Mouse (Mus musculus) liver, embryonic 13.5 days (tissue): ENCODE results near the gene Tlk1. TPM values are rescaled to one million over a fixed set of nuclear protein-coding genes. Genes with fewer than 3 reads are reported as not detected.

Source experiments
- ATAC-seq: fragments of 200-750 bp; cut with Nextera tagmentation; 2 replicates; pipeline ENCODE4 v1.8.0; 2017; ENCODE audit warnings: low read depth, mild to moderate bottlenecking, moderate number of reproducible peaks, moderate library complexity
- DNase-seq: peaks from one replicate; pipeline ENCODE4 v3.0.0; 2022
- H3K27ac ChIP-seq: fragments of 300-500 bp; sonication (generic); 2 replicates; pipeline ENCODE4 v1.5.1; 2015; ENCODE audit warnings: moderate library complexity, mild to moderate bottlenecking, inconsistent platforms
- H3K27me3 ChIP-seq: fragments of 300-500 bp; sonication (generic); 2 replicates; pipeline ENCODE4 v1.6.1; 2015; ENCODE audit warnings: mild to moderate bottlenecking, inconsistent platforms
- H3K36me3 ChIP-seq: fragments of 300-500 bp; sonication (generic); 2 replicates; pipeline ENCODE4 v1.6.1; 2015; ENCODE audit warnings: mild to moderate bottlenecking, inconsistent platforms
- H3K4me1 ChIP-seq: fragments of 300-500 bp; sonication (generic); replicated peaks from 2 replicates; pipeline ENCODE4 v1.6.1; 2015; ENCODE audit warnings: inconsistent platforms
- H3K4me2 ChIP-seq: fragments of 300-500 bp; sonication (generic); 2 replicates; pipeline ENCODE4 v1.6.1; 2015; ENCODE audit warnings: inconsistent platforms, mild to moderate bottlenecking, moderate library complexity
- H3K4me3 ChIP-seq: fragments of 300-500 bp; sonication (generic); replicated peaks from 2 replicates; pipeline ENCODE4 v1.5.1; 2015; ENCODE audit warnings: mild to moderate bottlenecking, inconsistent platforms
- H3K9ac ChIP-seq: fragments of 300-500 bp; sonication (generic); 2 replicates; pipeline ENCODE4 v1.6.1; 2015; ENCODE audit warnings: mild to moderate bottlenecking, inconsistent platforms
- H3K9me3 ChIP-seq: fragments of 300-500 bp; sonication (generic); replicated peaks from 2 replicates; pipeline ENCODE4 v1.6.1; 2016; ENCODE audit warnings: inconsistent platforms
- WGBS: fragments of 180-500 bp; shearing (Covaris S2); methylation state at CpG from one replicate; pipeline ENCODE4 v1.1.7; 2015; ENCODE audit not compliant: insufficient replicate concordance; 5-methylcytosine and 5-hydroxymethylcytosine counted together
- polyA plus RNA-seq: library from polyadenylated mRNA; unstranded; fragments of >200 nt; fragmentation: Nextera tagmentation; extraction: Ambion mirVana; gene quantifications from 2 replicates; pipeline ENCODE4 v1.2.1, GENCODE M21; 2015

Tlk1 gene
- polyA plus RNA-seq, 1 experiment from 2014 or later, result 28.1 TPM

DNA sequence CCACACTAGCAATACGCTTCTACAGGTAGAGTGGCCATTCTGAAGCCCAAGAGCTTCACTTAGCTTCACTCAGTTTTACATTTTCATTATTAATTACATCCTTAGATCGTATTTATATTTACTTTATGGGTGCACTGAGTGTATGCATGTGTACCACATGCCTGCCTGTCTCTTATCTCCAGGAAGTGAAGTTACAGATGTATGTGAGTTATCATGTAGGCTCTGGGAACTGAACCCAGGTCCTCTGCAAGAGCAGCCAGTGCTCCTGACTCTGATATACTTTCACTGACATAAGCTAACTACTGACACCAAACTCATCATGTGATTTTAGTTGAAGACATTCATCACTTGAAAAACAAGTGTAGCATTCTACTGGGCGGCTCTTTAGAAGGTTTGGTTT is 36.2 kb downstream of the Tlk1 start:
- no peak overlapping the region for H3K27ac ChIP-seq
- peaks cover 20% of the 10 kb centered on the region for H3K36me3 ChIP-seq
- 0 out of 2 replicates have a peak, but pooled peaks have one; percentile 43 for ATAC-seq
- H3K9me3 ChIP-seq, result no peaks in the 10 kb centered on the region
- no peaks in the 10 kb centered on the region for H3K27me3 ChIP-seq
- H3K4me1 ChIP-seq, result peaks cover 42% of the 10 kb centered on the region
- DNase-seq, result no peak
- H3K9ac ChIP-seq, result no peak overlapping the region
- WGBS, result 82% methylated on average over 3 of the region's 3 CpGs
- H3K4me2 ChIP-seq, result no peak overlapping the region
- no peak overlapping the region for H3K4me3 ChIP-seq

DNA sequence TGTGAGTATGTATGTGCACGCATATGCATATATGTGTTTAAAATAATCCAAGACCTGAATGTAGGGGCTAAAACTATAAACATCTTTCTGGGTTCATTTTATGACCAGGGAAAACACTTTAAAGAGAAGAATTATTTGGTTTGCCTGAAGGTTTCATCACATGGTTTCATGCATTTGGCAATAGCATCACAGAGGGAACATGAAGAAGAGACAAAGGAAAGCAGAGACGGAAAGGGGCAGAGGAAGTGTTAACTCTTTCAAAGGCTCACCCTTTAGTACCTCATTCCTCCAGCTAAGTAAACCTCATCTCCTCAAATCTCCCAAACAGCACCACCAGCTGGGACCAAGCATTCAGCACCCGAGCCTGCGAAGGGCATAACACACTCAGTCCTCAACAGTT is 41.1 kb downstream of the Tlk1 start:
- Histone ChIP-seq H3K27me3 (no peaks in the 10 kb centered on the region), H3K4me2 (no peak overlapping the region), H3K27ac (no peak overlapping the region), H3K4me3 (no peak overlapping the region), H3K9ac (no peak overlapping the region), H3K36me3 (peaks cover 40% of the 10 kb centered on the region), H3K4me1 (peaks cover 33% of the 10 kb centered on the region), H3K9me3 (no peaks in the 10 kb centered on the region)
- WGBS, result 79% methylated on average over 4 of the region's 4 CpGs
- ATAC-seq, result no peak
- no peak for DNase-seq

- 75% methylated on average over 8 of the region's 8 CpGs for WGBS
- ATAC-seq, result no peak
Measured at GRCm38 (mm10) chr2:70783504-70783903, 42.0 kb downstream of the Tlk1 start.

GRCm38 (mm10) chr2:70779634-70780033 is 45.9 kb downstream of the Tlk1 start:
- Histone ChIP-seq H3K4me3 (no peak overlapping the region), H3K27ac (no peak overlapping the region), H3K27me3 (no peaks in the 10 kb centered on the region), H3K4me1 (peaks cover 16% of the 10 kb centered on the region), H3K9ac (no peak overlapping the region), H3K9me3 (no peaks in the 10 kb centered on the region), H3K4me2 (no peak overlapping the region), H3K36me3 (peaks cover 40% of the 10 kb centered on the region)
- ATAC-seq (no peak), DNase-seq (no peak)
- WGBS, result 94% methylated on average over 1 of the region's 1 CpGs

More at GRCm38 (mm10) chr2:70783504-70783903, 42.0 kb downstream of the Tlk1 start:
- no peak overlapping the region for H3K27ac ChIP-seq
- no peaks in the 10 kb centered on the region for H3K27me3 ChIP-seq
- H3K9me3 ChIP-seq, result no peaks in the 10 kb centered on the region
- H3K9ac ChIP-seq, result no peak overlapping the region
- H3K4me1 ChIP-seq, result peaks cover 24% of the 10 kb centered on the region
- no peak for DNase-seq
- no peak overlapping the region for H3K4me2 ChIP-seq
- no peak overlapping the region for H3K4me3 ChIP-seq
- H3K36me3 ChIP-seq, result peaks cover 46% of the 10 kb centered on the region

DNA sequence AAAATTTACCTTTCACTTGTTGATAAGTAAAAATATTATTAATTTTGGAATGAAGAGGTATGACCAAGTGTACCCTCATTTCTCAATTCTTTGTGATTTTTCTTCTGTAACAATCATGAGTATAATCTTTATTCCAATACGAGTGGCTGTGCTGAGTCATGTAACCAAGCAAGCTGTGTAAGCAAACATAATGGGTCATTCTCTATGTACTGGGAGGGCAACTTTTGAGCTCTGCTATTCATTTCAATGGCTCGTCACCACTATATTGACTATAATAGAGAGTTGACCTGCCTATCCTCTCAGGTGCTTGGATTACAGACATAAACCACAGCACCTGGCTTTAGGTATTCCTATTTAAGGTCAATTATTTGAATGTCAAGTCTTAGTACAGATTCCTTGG is 48.8 kb downstream of the Tlk1 start:
- DNase-seq, result no peak
- Histone ChIP-seq H3K36me3 (peaks cover 36% of the 10 kb centered on the region), H3K27ac (no peak overlapping the region), H3K4me2 (no peak overlapping the region), H3K9ac (no peak overlapping the region), H3K4me1 (peaks cover 19% of the 10 kb centered on the region), H3K4me3 (no peak overlapping the region), H3K9me3 (no peaks in the 10 kb centered on the region), H3K27me3 (no peaks in the 10 kb centered on the region)
- 66% methylated on average over 2 of the region's 2 CpGs for WGBS
- ATAC-seq, result no peak

DNA sequence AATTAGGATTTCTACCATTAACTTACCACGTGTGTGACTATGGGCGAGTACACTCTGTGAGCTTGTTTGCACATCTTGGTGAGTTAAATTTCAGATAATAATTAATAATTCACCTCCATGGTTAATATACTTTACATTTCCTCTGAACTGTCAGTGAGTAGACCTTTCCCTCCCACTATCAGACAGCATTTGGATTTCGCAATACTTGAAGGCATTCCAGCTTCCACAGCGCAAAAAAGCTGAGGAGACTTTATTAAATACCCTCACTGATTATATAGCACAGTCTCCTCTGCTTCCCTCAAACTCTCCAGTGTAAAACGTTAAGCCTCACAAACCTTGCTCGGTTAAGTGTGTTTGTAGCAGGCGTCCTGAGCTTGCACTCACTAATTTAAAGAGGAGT is 60.8 kb downstream of the Tlk1 start:
- Histone ChIP-seq H3K4me1 (peaks cover 14% of the 10 kb centered on the region), H3K9me3 (no peaks in the 10 kb centered on the region), H3K36me3 (peaks cover 24% of the 10 kb centered on the region), H3K4me2 (no peak overlapping the region), H3K27ac (no peak overlapping the region), H3K4me3 (no peak overlapping the region), H3K27me3 (no peaks in the 10 kb centered on the region), H3K9ac (no peak overlapping the region)
- 84% methylated on average over 7 of the region's 7 CpGs for WGBS
- ATAC-seq (no peak), DNase-seq (no peak)

DNA sequence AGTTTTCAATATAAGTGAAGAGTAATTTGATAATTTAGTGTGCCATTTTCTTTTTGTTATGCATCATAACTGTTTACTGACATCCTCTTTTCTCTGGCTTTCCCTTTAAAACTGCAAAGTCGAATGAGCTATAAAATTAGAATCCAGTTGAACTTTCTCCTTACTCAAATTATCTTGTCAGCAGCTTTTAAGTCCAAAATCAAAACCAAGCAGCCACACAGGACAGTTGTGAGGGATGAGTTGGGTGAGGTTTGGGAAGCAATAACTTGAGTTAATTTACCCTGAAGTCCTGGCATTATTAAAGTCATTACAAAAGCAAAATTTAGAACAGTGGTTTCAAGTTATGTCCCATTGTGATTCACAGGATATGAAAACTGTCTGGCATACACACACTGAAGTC is 62.8 kb downstream of the Tlk1 start:
- Histone ChIP-seq H3K4me2 (no peak overlapping the region), H3K4me3 (no peak overlapping the region), H3K36me3 (peaks cover 17% of the 10 kb centered on the region), H3K9me3 (no peaks in the 10 kb centered on the region), H3K9ac (no peak overlapping the region), H3K27me3 (no peaks in the 10 kb centered on the region), H3K27ac (no peak overlapping the region), H3K4me1 (peaks cover 14% of the 10 kb centered on the region)
- no peak for DNase-seq
- 70% methylated on average over 1 of the region's 1 CpGs for WGBS
- no peak for ATAC-seq

DNA sequence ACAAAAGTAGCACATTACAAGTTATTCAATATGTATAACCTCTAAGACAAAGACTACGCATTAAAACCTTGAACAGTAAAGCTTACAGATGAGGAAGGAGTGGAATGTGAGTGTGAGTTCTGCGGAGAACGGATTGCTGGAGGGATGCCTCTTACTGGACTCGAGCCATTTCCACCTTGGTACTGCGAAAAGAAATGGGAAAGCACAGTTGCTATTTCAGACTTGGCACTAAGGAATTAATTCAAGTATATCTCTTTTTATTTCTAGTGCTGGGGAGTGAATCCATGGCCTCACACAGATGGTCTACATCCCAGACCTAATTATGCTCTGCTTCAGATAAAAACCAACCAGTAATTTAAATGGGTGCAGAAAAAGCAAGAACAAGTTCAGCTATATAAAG is 73.4 kb downstream of the Tlk1 start:
- no peaks in the 10 kb centered on the region for H3K9me3 ChIP-seq
- no peaks in the 10 kb centered on the region for H3K27me3 ChIP-seq
- WGBS, result 91% methylated on average over 5 of the region's 5 CpGs
- H3K27ac ChIP-seq, result no peak overlapping the region
- no peak for ATAC-seq
- H3K9ac ChIP-seq, result no peak overlapping the region
- H3K4me1 ChIP-seq, result no peaks in the 10 kb centered on the region
- H3K4me2 ChIP-seq, result no peak overlapping the region
- H3K4me3 ChIP-seq, result no peak overlapping the region
- H3K36me3 ChIP-seq, result peaks cover 59% of the 10 kb centered on the region
- DNase-seq, result no peak

DNA sequence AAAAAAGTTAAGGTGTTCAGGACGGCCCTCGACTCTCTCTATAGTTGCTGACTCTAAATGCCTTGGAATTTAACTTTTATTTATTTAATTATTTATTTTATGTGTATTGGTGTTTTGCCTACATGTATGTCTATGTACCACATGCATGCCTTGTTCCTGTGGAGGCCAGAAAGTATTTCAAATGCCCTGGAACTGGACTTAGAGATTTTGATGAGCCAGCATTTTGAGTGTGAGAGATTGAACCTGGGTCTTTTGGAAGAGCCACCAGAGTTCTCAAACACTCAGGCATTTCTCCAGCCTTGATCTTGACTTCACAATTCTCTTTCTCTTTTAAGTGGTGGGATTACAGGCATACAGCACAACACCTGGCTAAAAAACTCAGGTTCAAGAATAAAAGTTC is 73.9 kb downstream of the Tlk1 start:
- ATAC-seq, result no peak
- 92% methylated on average over 2 of the region's 2 CpGs for WGBS
- Histone ChIP-seq H3K36me3 (peaks cover 61% of the 10 kb centered on the region), H3K4me3 (no peak overlapping the region), H3K9me3 (no peaks in the 10 kb centered on the region), H3K9ac (no peak overlapping the region), H3K4me1 (no peaks in the 10 kb centered on the region), H3K27me3 (no peaks in the 10 kb centered on the region), H3K27ac (no peak overlapping the region), H3K4me2 (no peak overlapping the region)
- DNase-seq, result no peak

- no peak for DNase-seq
- H3K4me3 ChIP-seq, result no peak overlapping the region
- H3K4me1 ChIP-seq, result no peaks in the 10 kb centered on the region
- H3K9me3 ChIP-seq, result no peaks in the 10 kb centered on the region
- H3K27me3 ChIP-seq, result no peaks in the 10 kb centered on the region
- no peak overlapping the region for H3K4me2 ChIP-seq
- ATAC-seq, result no peak
- H3K36me3 ChIP-seq, result peaks cover 75% of the 10 kb centered on the region
- H3K27ac ChIP-seq, result no peak overlapping the region
- 65% methylated on average over 2 of the region's 2 CpGs for WGBS
- H3K9ac ChIP-seq, result no peak overlapping the region
Measured at GRCm38 (mm10) chr2:70742588-70742987, 82.9 kb downstream of the Tlk1 start.

- Histone ChIP-seq H3K27me3 (no peaks in the 10 kb centered on the region), H3K27ac (no peak overlapping the region), H3K4me3 (no peak overlapping the region), H3K4me1 (no peaks in the 10 kb centered on the region), H3K9ac (no peak overlapping the region), H3K4me2 (no peak overlapping the region), H3K36me3 (peaks cover 77% of the 10 kb centered on the region), H3K9me3 (no peaks in the 10 kb centered on the region)
- ATAC-seq, result no peak
- 93% methylated on average over 5 of the region's 5 CpGs for WGBS
- no peak for DNase-seq
Measured at GRCm38 (mm10) chr2:70741901-70742300, 83.6 kb downstream of the Tlk1 start.

DNA sequence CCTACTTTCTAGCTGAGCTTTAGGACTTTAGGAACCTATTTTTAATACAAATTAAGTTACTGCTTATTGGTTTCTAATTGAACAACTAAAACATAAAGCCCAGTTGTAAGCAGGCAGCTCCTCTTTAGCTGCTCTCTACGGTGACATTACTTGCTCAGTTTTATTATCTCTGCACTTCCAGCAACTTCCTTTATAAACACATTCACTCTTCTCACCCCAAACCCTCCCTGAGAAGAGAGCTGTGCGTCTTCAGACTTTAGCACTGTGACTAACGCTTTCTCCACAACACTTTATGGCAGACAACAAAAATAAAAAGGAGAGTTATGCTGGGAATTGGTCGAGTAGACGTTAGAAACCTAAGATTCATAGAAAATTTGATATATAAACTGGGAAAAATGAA is 89.5 kb downstream of the Tlk1 start:
- Histone ChIP-seq H3K4me3 (no peak overlapping the region), H3K36me3 (peaks cover 76% of the 10 kb centered on the region), H3K4me2 (no peak overlapping the region), H3K9ac (no peak overlapping the region), H3K4me1 (no peaks in the 10 kb centered on the region), H3K9me3 (no peaks in the 10 kb centered on the region), H3K27ac (no peak overlapping the region), H3K27me3 (no peaks in the 10 kb centered on the region)
- ATAC-seq, result no peak
- 57% methylated on average over 5 of the region's 5 CpGs for WGBS
- DNase-seq, result no peak
